Mouse (Mus musculus) kidney, postnatal 14 days (tissue): ENCODE measurements around the gene Slc35d2.

Experiments
- DNase-seq: peaks from one replicate; pipeline ENCODE4 v3.0.0; 2022; ENCODE audit warnings: mixed read lengths

The Slc35d2 gene

GRCm38 (mm10) chr13:64049535-64049934 lies 79.6 kb downstream of the Slc35d2 start:
- no peak for DNase-seq

GRCm38 (mm10) chr13:64048467-64048866 lies 80.7 kb downstream of the Slc35d2 start:
- no peak for DNase-seq
